Mouse (Mus musculus): Measurements from ENCODE around the gene Padi4. TPM values are rescaled to one million over a fixed set of nuclear protein-coding genes. Genes with fewer than 3 reads are reported as not detected.

The Padi4 gene
- polyA plus RNA-seq, 1 experiment = 3.1 TPM

- TF ChIP-seq FLI1 (IDR thresholded peaks at IDR 0.05; ENCODE audit: low read length) (no peak), GATA1 (IDR thresholded peaks at IDR 0.05; ENCODE audit: borderline replicate concordance, low read length) (no peak)
- Histone ChIP-seq H3K36me3 (replicated peaks; ENCODE audit: low read length) (no peaks in the 10 kb centered on the region), H3K4me3 (replicated peaks) (no peak overlapping the region), H3K27me3 (replicated peaks) (peaks cover 50% of the 10 kb centered on the region), H3K4me1 (peaks cover 16% of the 10 kb centered on the region), H3K9me3 (no peaks in the 10 kb centered on the region)
Measured at GRCm38 (mm10) chr4:140747978-140748377, 26.1 kb downstream of the Padi4 start.

- Histone ChIP-seq H3K4me3 (replicated peaks) (no peak overlapping the region), H3K9me3 (no peaks in the 10 kb centered on the region), H3K36me3 (replicated peaks; ENCODE audit: low read length) (no peaks in the 10 kb centered on the region), H3K27me3 (replicated peaks) (peaks cover 67% of the 10 kb centered on the region), H3K4me1 (peaks cover 15% of the 10 kb centered on the region)
- TF ChIP-seq GATA1 (IDR thresholded peaks at IDR 0.05; ENCODE audit: borderline replicate concordance, low read length) (no peak), FLI1 (IDR thresholded peaks at IDR 0.05; ENCODE audit: low read length) (no peak)
Measured at GRCm38 (mm10) chr4:140744654-140745053, 29.4 kb downstream of the Padi4 start.

- Histone ChIP-seq H3K4me3 (replicated peaks) (no peak overlapping the region), H3K4me1 (peaks cover 15% of the 10 kb centered on the region), H3K36me3 (replicated peaks; ENCODE audit: low read length) (no peaks in the 10 kb centered on the region), H3K27me3 (replicated peaks) (peaks cover 67% of the 10 kb centered on the region), H3K9me3 (no peaks in the 10 kb centered on the region)
- no peak for TF ChIP-seq GATA1 (IDR thresholded peaks at IDR 0.05; ENCODE audit: borderline replicate concordance, low read length)
- TF ChIP-seq FLI1 (IDR thresholded peaks at IDR 0.05; ENCODE audit: low read length) = no peak
Measured at GRCm38 (mm10) chr4:140743086-140743485, 30.9 kb downstream of the Padi4 start.

GRCm38 (mm10) chr4:140742543-140742942 lies 31.5 kb downstream of the Padi4 start, which contains the start of gene Padi6:
Padi6 (minus strand) TSS chr4:140742643.
- Histone ChIP-seq H3K4me3 (replicated peaks) (no peak within 1 kb of the TSS), H3K27me3 (replicated peaks) (peaks cover 64% of the 10 kb centered on the region), H3K36me3 (replicated peaks; ENCODE audit: low read length) (no peaks in the 10 kb centered on the region), H3K4me1 (peaks cover 15% of the 10 kb centered on the region), H3K9me3 (no peaks in the 10 kb centered on the region)
- TF ChIP-seq GATA1 (IDR thresholded peaks at IDR 0.05; ENCODE audit: borderline replicate concordance, low read length) (no peak), FLI1 (IDR thresholded peaks at IDR 0.05; ENCODE audit: low read length) (no peak)

DNA sequence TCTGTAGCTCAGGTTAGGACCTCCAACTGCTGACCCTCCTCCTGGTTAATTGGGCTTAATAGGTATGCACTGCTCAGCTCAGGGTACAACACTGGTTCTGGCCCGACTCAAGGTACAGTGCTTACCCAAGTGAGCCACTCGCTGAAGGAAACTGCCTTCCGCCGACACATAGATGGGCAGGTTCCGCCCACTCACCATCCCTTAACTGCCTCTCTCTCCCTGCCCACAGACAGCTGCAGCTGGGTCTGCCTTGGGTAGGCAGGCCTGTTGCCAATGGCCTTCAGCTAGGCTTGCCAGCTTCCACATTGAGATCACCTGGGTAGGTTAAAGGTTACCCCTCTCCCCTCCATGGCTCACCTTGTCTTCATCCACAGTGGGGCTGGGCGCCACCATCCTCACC lies 32.6 kb downstream of the Padi4 start:
- Histone ChIP-seq H3K36me3 (replicated peaks; ENCODE audit: low read length) (no peaks in the 10 kb centered on the region), H3K27me3 (replicated peaks) (peaks cover 60% of the 10 kb centered on the region), H3K4me3 (replicated peaks) (no peak overlapping the region), H3K9me3 (no peaks in the 10 kb centered on the region), H3K4me1 (peaks cover 15% of the 10 kb centered on the region)
- TF ChIP-seq GATA1 (IDR thresholded peaks at IDR 0.05; ENCODE audit: borderline replicate concordance, low read length) (no peak), FLI1 (IDR thresholded peaks at IDR 0.05; ENCODE audit: low read length) (no peak)

DNA sequence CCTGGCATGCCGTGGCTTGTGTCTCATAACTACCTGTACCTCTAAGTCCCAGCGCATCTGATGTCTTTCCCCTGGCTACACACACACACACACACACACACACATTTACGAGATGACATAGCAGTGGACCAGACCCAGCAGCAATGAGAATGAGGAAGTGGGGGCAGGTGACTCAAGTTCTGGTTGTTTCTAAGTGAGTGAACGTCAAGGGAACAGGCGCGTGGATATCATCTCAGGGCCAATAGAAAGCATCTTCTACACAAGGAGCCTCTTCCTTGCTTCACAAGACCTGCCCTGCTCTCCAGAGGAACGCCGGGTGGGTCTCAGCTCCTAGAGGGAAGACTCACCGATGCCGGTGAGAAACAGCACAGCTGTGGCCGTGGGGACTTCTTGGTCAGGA lies 33.4 kb downstream of the Padi4 start:
- no peaks in the 10 kb centered on the region for H3K9me3 ChIP-seq
- peaks cover 15% of the 10 kb centered on the region for H3K4me1 ChIP-seq
- H3K4me3 ChIP-seq (replicated peaks) = no peak overlapping the region
- peaks cover 59% of the 10 kb centered on the region for H3K27me3 ChIP-seq (replicated peaks)
- TF ChIP-seq GATA1 (IDR thresholded peaks at IDR 0.05; ENCODE audit: borderline replicate concordance, low read length) (no peak), FLI1 (IDR thresholded peaks at IDR 0.05; ENCODE audit: low read length) (no peak)
- H3K36me3 ChIP-seq (replicated peaks; ENCODE audit: low read length) = no peaks in the 10 kb centered on the region

DNA sequence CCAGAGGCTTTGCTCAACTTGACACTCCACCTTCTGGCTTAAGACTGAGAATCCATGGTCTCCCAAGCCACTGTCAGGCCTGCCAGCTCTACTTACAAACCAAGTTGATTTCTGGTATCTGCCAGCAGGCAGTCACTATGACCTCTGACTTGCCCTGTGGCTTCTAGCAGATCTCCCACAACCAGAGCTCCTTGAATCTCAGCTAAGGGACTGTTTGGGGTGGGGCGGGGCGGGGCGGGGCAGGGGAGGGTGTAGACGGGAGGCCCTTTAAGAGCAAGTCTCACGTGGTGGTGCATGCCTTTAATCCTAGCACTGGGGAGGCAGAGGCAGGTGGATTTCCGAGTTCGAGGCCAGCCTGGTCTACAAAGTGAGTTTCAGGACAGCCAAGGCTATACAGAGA lies 41.2 kb downstream of the Padi4 start:
- Histone ChIP-seq H3K27me3 (replicated peaks) (peaks cover 52% of the 10 kb centered on the region), H3K4me1 (peaks cover 7% of the 10 kb centered on the region), H3K36me3 (replicated peaks; ENCODE audit: low read length) (no peaks in the 10 kb centered on the region), H3K9me3 (peaks cover 6% of the 10 kb centered on the region), H3K4me3 (replicated peaks) (no peak overlapping the region)
- TF ChIP-seq FLI1 (IDR thresholded peaks at IDR 0.05; ENCODE audit: low read length) (no peak), GATA1 (IDR thresholded peaks at IDR 0.05; ENCODE audit: borderline replicate concordance, low read length) (no peak)

DNA sequence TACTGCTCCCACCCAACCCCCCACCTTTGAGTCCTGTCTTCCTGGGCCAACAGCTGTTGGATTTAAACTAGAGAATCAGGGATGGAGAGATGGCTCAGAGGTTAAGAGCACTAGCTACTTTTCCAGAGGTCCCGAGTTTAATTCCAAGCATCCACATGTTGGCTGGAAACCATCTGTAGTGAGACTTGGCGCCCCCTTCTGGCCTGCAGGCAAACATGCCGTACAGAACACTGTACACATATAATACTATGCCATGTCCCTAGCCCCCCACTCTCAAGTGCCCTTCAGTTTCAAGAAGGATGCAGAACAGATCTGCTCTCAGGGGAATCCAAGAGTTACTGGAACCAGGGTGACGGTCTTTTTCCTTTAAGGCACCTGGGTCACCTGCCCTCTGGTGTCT lies 42.4 kb downstream of the Padi4 start:
- Histone ChIP-seq H3K9me3 (peaks cover 6% of the 10 kb centered on the region), H3K4me3 (replicated peaks) (no peak overlapping the region), H3K27me3 (replicated peaks) (peaks cover 42% of the 10 kb centered on the region), H3K4me1 (peaks cover 7% of the 10 kb centered on the region), H3K36me3 (replicated peaks; ENCODE audit: low read length) (no peaks in the 10 kb centered on the region)
- no peak for TF ChIP-seq GATA1 (IDR thresholded peaks at IDR 0.05; ENCODE audit: borderline replicate concordance, low read length)
- TF ChIP-seq FLI1 (IDR thresholded peaks at IDR 0.05; ENCODE audit: low read length) = no peak

DNA sequence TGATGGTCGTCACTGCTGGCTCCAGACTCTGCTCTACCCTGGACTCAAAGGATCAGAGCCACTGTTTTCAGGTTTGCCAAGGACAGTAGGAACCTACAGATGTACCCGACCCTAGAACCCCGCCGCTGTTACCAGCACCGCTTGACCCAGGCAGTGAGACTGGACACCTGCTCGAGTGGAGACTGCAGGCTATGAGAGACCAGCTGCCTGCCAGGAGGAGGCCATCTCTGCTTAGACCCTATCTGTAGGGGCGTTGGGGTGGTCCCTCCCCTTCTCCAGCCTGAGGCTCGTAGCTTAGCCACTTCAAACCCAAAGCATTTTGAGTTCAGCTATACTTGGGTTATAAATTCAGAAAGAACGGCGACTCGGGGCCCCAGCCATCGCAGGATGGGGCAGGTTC lies 47.1 kb downstream of the Padi4 start:
- Histone ChIP-seq H3K36me3 (replicated peaks; ENCODE audit: low read length) (peaks cover 44% of the 10 kb centered on the region), H3K9me3 (peaks cover 6% of the 10 kb centered on the region), H3K4me3 (replicated peaks) (no peak overlapping the region), H3K4me1 (peaks cover 2% of the 10 kb centered on the region; the same call in 1 of the 2 replicates), H3K27me3 (replicated peaks) (peaks cover 22% of the 10 kb centered on the region)
- TF ChIP-seq GATA1 (IDR thresholded peaks at IDR 0.05; ENCODE audit: borderline replicate concordance, low read length) (no peak), FLI1 (IDR thresholded peaks at IDR 0.05; ENCODE audit: low read length) (no peak)

DNA sequence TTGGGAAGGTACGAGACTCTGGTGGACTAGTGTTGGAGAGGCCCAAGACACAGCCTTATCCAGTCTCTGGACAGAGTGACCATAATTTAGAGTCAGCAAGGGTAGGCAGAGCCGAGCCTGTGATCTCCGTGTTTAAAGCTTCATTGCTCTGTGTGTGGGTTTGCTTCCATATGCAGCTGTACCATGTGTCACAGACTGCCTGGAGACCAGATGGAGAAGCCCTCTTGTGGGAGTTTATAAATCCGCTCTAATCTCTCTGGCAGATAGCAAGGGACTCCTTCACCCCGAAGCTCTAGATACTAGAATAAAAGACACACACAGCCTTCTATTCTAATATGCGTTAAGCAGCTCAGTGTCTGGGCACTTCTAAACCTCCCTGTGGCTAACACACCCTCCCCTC lies 49.3 kb downstream of the Padi4 start:
- Histone ChIP-seq H3K27me3 (replicated peaks) (peaks cover 12% of the 10 kb centered on the region), H3K4me3 (replicated peaks) (no peak overlapping the region), H3K9me3 (no peaks in the 10 kb centered on the region), H3K36me3 (replicated peaks; ENCODE audit: low read length) (peaks cover 65% of the 10 kb centered on the region), H3K4me1 (peaks cover 17% of the 10 kb centered on the region)
- no peak for TF ChIP-seq FLI1 (IDR thresholded peaks at IDR 0.05; ENCODE audit: low read length)
- TF ChIP-seq GATA1 (IDR thresholded peaks at IDR 0.05; ENCODE audit: borderline replicate concordance, low read length) = no peak

GRCm38 (mm10) chr4:140723801-140724200 lies 50.2 kb downstream of the Padi4 start:
- Histone ChIP-seq H3K4me3 (replicated peaks) (no peak overlapping the region), H3K27me3 (replicated peaks) (peaks cover 3% of the 10 kb centered on the region), H3K36me3 (replicated peaks; ENCODE audit: low read length) (peaks cover 73% of the 10 kb centered on the region), H3K9me3 (no peaks in the 10 kb centered on the region), H3K4me1 (peaks cover 22% of the 10 kb centered on the region)
- TF ChIP-seq GATA1 (IDR thresholded peaks at IDR 0.05; ENCODE audit: borderline replicate concordance, low read length) = no peak
- no peak for TF ChIP-seq FLI1 (IDR thresholded peaks at IDR 0.05; ENCODE audit: low read length)

Measured in megakaryocyte, embryonic 14.5 days (primary cell).